Mouse (Mus musculus) forebrain, embryonic 14.5 days (tissue): ENCODE data around the gene Sec61a1. TPM values are rescaled to one million over a fixed set of nuclear protein-coding genes. Genes with fewer than 3 reads are reported as not detected.
A peak's percentile ranks its signal among the peaks of the same experiment; 100 is the strongest.

ENCODE experiments used
- ATAC-seq: fragments of 200-750 bp; cut with Nextera tagmentation; 2 replicates; pipeline ENCODE4 v1.8.0; 2017; ENCODE audit warnings: mild to moderate bottlenecking, moderate library complexity
- DNase-seq: peaks from one replicate; pipeline ENCODE4 v3.0.0-alpha.2; 2015; ENCODE audit warnings: low spot score
- H3K27ac ChIP-seq: fragments of 300-500 bp; sonication (generic); 2 replicates; pipeline ENCODE4 v1.5.1; 2014; ENCODE audit warnings: low read depth, mild to moderate bottlenecking, control low read depth, low read length, moderate library complexity
- H3K27me3 ChIP-seq: fragments of 300-500 bp; sonication (generic); replicated peaks from 2 replicates; pipeline ENCODE4 v1.6.1; 2014; ENCODE audit warnings: low read length, control low read depth, mixed read lengths; ENCODE audit not compliant: control insufficient read depth, insufficient read depth
- H3K36me3 ChIP-seq: fragments of 300-500 bp; sonication (generic); 2 replicates; pipeline ENCODE4 v1.6.1; 2014; ENCODE audit warnings: low read length, control low read depth; ENCODE audit not compliant: control insufficient read depth, insufficient read depth
- H3K4me1 ChIP-seq: fragments of 300-500 bp; sonication (generic); 2 replicates; pipeline ENCODE4 v1.6.1; 2014; ENCODE audit warnings: antibody characterized with exemption, low read length, control low read depth; ENCODE audit not compliant: control insufficient read depth, insufficient read depth
- H3K4me2 ChIP-seq: fragments of 300-500 bp; sonication (generic); 2 replicates; pipeline ENCODE4 v1.6.1; 2014; ENCODE audit warnings: mild to moderate bottlenecking, control low read depth, low read length
- H3K4me3 ChIP-seq: fragments of 300-500 bp; sonication (generic); 2 replicates; pipeline ENCODE4 v1.5.1; 2014; ENCODE audit warnings: low read depth, low read length, control low read depth
- H3K9ac ChIP-seq: fragments of 300-500 bp; sonication (generic); 2 replicates; pipeline ENCODE4 v1.6.1; 2014; ENCODE audit warnings: mild to moderate bottlenecking, low read length, control low read depth, moderate library complexity
- H3K9me3 ChIP-seq: fragments of 300-500 bp; sonication (generic); replicated peaks from 2 replicates; pipeline ENCODE4 v1.6.1; 2016; ENCODE audit warnings: low read length, control low read depth, mixed read lengths; ENCODE audit not compliant: control insufficient read depth
- WGBS: fragments of 180-500 bp; shearing (Covaris S2); extraction: QIAGEN DNeasy Blood & Tissue Kit; methylation state at CpG from one replicate; pipeline ENCODE4 v1.1.7; 2014; 5-methylcytosine and 5-hydroxymethylcytosine counted together
- polyA plus RNA-seq: library from polyadenylated mRNA; unstranded; fragments of >200 nt; fragmentation: Nextera tagmentation; extraction: Ambion mirVana; gene quantifications from 2 replicates; pipeline ENCODE4 v1.2.1, GENCODE M21; 2014

The Sec61a1 gene
- polyA plus RNA-seq, 1 experiment from 2014 or later: 131 TPM

- no peak for ATAC-seq
- WGBS: 96% methylated on average over 4 of the region's 4 CpGs
- H3K36me3 ChIP-seq: peaks cover 66% of the 10 kb centered on the region
Observed at GRCm38 (mm10) chr6:88503044-88503443, 15.7 kb downstream of the Sec61a1 start.

GRCm38 (mm10) chr6:88502030-88502970, 16.4 kb downstream of the Sec61a1 start:
- no peak overlapping the region for H3K27ac ChIP-seq
- H3K27me3 ChIP-seq: no peaks in the 10 kb centered on the region
- H3K9me3 ChIP-seq: no peaks in the 10 kb centered on the region
- peaks cover 66% of the 10 kb centered on the region for H3K36me3 ChIP-seq
- no peak overlapping the region for H3K4me3 ChIP-seq
- H3K9ac ChIP-seq: no peak overlapping the region
- no peak overlapping the region for H3K4me2 ChIP-seq
- 84% methylated on average over 13 of the region's 13 CpGs for WGBS
- DNase-seq: no peak
- no peaks in the 10 kb centered on the region; the same call in 1 of the 2 replicates for H3K4me1 ChIP-seq
- ATAC-seq: no peak

More at GRCm38 (mm10) chr6:88503044-88503443, 15.7 kb downstream of the Sec61a1 start:
- Histone ChIP-seq H3K9ac (no peak overlapping the region), H3K4me2 (no peak overlapping the region), H3K27me3 (no peaks in the 10 kb centered on the region), H3K4me1 (no peaks in the 10 kb centered on the region; the same call in 1 of the 2 replicates), H3K4me3 (no peak overlapping the region), H3K27ac (no peak overlapping the region), H3K9me3 (no peaks in the 10 kb centered on the region)
- DNase-seq: no peak

GRCm38 (mm10) chr6:88500405-88500767, 18.3 kb downstream of the Sec61a1 start:
- ATAC-seq: peak; percentile 38; the same call in 1 of the 2 replicates
- WGBS: 5% methylated on average over 3 of the region's 3 CpGs
- Histone ChIP-seq H3K9ac (peak overlapping the region; percentile 77), H3K4me2 (peak overlapping the region; percentile 89), H3K36me3 (peaks cover 59% of the 10 kb centered on the region), H3K4me1 (no peaks in the 10 kb centered on the region; the same call in 1 of the 2 replicates), H3K27ac (no peak overlapping the region), H3K27me3 (no peaks in the 10 kb centered on the region), H3K4me3 (peak overlapping the region; percentile 49), H3K9me3 (no peaks in the 10 kb centered on the region)
- no peak for DNase-seq

GRCm38 (mm10) chr6:88499481-88500404, 19.0 kb downstream of the Sec61a1 start:
- 3% methylated on average over 76 of the region's 76 CpGs for WGBS
- Histone ChIP-seq H3K9ac (peak overlapping the region; percentile 77), H3K4me3 (peak overlapping the region; percentile 49), H3K4me2 (peak overlapping the region; percentile 89), H3K4me1 (no peaks in the 10 kb centered on the region; the same call in 1 of the 2 replicates), H3K36me3 (peaks cover 53% of the 10 kb centered on the region), H3K27ac (no peak overlapping the region), H3K9me3 (no peaks in the 10 kb centered on the region), H3K27me3 (no peaks in the 10 kb centered on the region)
- ATAC-seq (peak; percentile 90), DNase-seq (peak; percentile 78)

GRCm38 (mm10) chr6:88493712-88494111, 25.0 kb downstream of the Sec61a1 start:
- WGBS: 90% methylated on average over 6 of the region's 6 CpGs
- no peak overlapping the region for H3K9ac ChIP-seq

GRCm38 (mm10) chr6:88490629-88491354, 27.9 kb downstream of the Sec61a1 start:
- H3K9me3 ChIP-seq: no peaks in the 10 kb centered on the region
- no peaks in the 10 kb centered on the region for H3K4me1 ChIP-seq
- no peak overlapping the region for H3K4me2 ChIP-seq
- H3K36me3 ChIP-seq: peaks cover 50% of the 10 kb centered on the region
- no peak overlapping the region for H3K4me3 ChIP-seq
- H3K27me3 ChIP-seq: no peaks in the 10 kb centered on the region
- peak overlapping the region; percentile 3; the same call in 1 of the 2 replicates for H3K27ac ChIP-seq
- DNase-seq (peak; percentile 75), ATAC-seq (peak; percentile 86)
- WGBS: 54% methylated on average over 12 of the region's 12 CpGs
- H3K9ac ChIP-seq: no peak overlapping the region

More at GRCm38 (mm10) chr6:88493712-88494111, 25.0 kb downstream of the Sec61a1 start:
- Histone ChIP-seq H3K4me3 (no peak overlapping the region), H3K36me3 (peaks cover 51% of the 10 kb centered on the region), H3K9me3 (no peaks in the 10 kb centered on the region), H3K4me1 (no peaks in the 10 kb centered on the region), H3K27me3 (no peaks in the 10 kb centered on the region), H3K4me2 (no peak overlapping the region), H3K27ac (no peak overlapping the region)
- DNase-seq (no peak), ATAC-seq (no peak)

GRCm38 (mm10) chr6:88489834-88490233, 28.9 kb downstream of the Sec61a1 start:
- no peak overlapping the region for H3K4me3 ChIP-seq
- no peak overlapping the region for H3K4me2 ChIP-seq
- H3K4me1 ChIP-seq: no peaks in the 10 kb centered on the region
- no peaks in the 10 kb centered on the region for H3K27me3 ChIP-seq
- WGBS: 87% methylated on average over 6 of the region's 6 CpGs
- H3K27ac ChIP-seq: no peak overlapping the region
- H3K9me3 ChIP-seq: no peaks in the 10 kb centered on the region
- no peak overlapping the region for H3K9ac ChIP-seq
- DNase-seq: no peak
- H3K36me3 ChIP-seq: peaks cover 60% of the 10 kb centered on the region
- ATAC-seq: no peak

- H3K9me3 ChIP-seq: no peaks in the 10 kb centered on the region
- WGBS: 91% methylated on average over 7 of the region's 7 CpGs
- ATAC-seq (no peak), DNase-seq (no peak)
- H3K9ac ChIP-seq: no peak overlapping the region
- no peak overlapping the region for H3K4me2 ChIP-seq
- H3K4me3 ChIP-seq: no peak overlapping the region
- H3K4me1 ChIP-seq: no peaks in the 10 kb centered on the region
- peaks cover 67% of the 10 kb centered on the region for H3K36me3 ChIP-seq
- H3K27ac ChIP-seq: no peak overlapping the region
- H3K27me3 ChIP-seq: no peaks in the 10 kb centered on the region
Observed at GRCm38 (mm10) chr6:88489026-88489425, 29.7 kb downstream of the Sec61a1 start.
